Mouse (Mus musculus) kidney, adult 18-20 months (tissue): ENCODE measurements around the gene Rasal2.
"Not testable (repeated sequence)": the region's sequence is repeated elsewhere in the genome, so short reads cannot be mapped to it uniquely, and the experiment has no call there.

Source experiments
- DNase-seq: peaks from one replicate; pipeline ENCODE4 v3.0.0; 2021

Rasal2 gene

DNA sequence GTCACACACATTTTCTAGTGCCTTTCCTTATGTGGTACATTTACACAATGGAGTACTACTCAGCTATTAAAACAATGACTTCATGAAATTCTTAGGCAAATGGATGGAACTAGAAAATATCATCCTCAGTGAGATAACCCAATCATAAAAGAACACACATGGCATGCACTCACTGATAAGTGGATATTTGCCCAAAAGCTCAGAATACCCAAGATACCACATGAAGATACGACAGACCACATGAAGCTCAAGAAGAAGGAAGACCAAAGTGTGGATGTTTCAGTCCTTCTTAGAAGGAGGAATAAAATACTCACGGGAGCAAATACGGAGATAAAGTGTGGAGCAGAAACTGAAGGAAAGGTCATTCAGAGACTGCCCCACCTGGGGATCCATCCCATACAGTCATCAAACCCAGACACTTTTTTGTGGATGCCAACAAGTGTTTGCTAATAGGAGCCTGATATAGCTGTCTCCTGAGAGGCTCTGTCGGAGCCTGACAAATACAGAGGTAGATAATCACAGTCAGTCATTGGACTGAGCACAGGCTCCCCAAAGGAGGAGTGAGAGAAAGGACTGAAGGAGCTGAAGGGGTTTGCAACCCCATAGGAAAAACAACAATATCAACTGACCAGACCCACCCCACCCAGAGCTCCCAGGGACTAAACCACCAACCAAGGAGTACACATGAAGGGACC is 175.6 kb downstream of the Rasal2 start:
- DNase-seq = not testable (repeated sequence)

DNA sequence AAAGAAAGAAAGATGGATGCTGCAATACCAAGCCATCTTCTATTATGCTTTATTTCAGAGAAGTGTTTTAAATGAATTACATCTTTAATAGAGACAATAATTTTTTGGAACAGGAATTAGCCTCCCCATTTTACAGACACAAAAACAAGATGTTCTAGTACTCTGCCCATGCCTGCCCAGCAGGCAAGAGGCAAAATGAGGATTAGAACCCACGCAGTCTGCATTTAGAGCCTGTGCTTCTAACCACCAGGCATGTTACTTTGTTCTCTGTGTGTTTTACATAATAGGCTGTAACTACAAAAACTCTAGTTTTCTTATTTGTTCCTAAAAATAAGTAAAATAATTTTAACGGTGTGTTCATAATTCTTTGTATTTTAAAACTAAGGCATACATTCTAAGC is 178.9 kb downstream of the Rasal2 start:
- DNase-seq = no peak

DNA sequence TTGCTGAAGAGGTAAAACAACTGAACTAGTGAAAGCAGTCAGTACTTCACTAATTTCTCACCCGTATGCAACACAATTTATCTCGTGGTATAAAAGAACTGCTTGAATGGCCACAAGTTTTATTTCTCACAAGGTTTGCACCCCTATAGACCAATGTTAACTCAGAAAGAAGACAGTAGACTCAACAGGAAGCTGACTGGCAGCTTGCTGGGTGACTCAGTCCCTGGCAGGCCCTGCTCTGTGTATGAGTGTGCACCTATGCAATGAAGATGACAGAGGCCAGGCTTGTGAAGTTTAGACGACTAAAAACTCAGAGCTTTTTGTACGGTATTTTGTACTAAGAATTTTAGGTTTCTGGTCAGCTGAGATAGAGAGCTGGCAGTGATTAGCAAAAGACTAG is 180.0 kb downstream of the Rasal2 start:
- no peak for DNase-seq

- no peak for DNase-seq
These were observed 181.4 kb downstream of the Rasal2 start for GRCm38 (mm10) chr1:157231016-157231415.

DNA sequence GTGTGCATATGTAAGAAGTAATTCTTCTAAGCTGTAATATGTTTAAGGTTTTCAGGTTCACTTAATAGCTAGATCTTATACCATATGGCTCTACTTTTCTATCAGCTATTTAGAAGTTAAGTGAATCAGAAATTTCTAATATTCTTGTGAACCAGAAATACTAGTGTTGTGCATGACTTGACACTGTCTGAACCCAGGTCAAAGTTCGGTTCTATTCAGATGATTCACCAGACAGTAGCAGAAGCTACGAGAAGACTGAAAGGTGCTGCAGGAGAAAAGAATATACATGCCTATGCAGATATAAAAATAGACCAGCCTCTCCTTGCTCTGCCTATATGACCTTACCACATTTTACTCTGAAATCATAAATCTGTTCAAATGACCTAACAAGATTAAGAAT is 182.0 kb downstream of the Rasal2 start:
- DNase-seq = no peak

DNA sequence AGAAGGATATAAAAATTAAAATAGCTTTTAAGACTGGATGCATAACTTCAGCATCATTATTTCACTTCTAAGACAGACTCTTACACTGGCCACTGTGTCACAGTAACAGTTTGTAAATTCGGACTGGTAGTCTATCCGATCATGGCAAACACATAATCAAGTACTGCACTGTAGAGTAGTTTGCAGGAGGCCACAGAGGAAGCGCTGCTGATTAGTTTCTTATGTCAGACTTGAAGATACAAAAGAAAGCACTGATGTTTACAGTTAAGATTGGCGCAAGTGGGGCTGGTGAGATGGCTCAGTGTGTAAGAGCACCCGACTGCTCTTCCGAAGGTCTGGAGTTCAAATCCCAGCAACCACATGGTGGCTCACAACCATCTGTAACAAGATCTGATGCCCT is 187.4 kb downstream of the Rasal2 start:
- DNase-seq = no peak

- DNase-seq = no peak
These were observed 191.5 kb downstream of the Rasal2 start for GRCm38 (mm10) chr1:157220910-157221309.

DNA sequence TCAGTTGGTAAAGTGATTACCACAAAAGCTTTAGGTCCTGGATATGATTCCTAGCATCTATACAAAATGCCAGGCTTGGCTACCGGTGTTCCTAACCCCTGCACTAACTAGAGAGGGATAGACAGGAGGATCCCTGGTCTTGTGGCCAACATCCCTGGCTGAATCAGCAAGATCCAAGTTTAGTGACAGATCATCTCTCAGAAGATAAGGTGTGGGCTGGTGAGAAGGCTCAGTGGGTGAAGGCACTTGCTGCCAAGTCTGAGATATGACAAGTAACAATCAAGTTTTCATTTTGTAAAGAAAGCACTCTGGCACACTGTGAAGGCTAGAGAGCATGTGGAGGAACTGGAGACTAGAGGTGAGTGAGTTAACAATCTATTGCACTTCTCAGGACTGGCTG is 191.9 kb downstream of the Rasal2 start:
- DNase-seq = no peak

- no peak for DNase-seq
These were observed 203.6 kb downstream of the Rasal2 start for GRCm38 (mm10) chr1:157208754-157209153.

GRCm38 (mm10) chr1:157205685-157206084 is 206.7 kb downstream of the Rasal2 start:
- DNase-seq = no peak

DNA sequence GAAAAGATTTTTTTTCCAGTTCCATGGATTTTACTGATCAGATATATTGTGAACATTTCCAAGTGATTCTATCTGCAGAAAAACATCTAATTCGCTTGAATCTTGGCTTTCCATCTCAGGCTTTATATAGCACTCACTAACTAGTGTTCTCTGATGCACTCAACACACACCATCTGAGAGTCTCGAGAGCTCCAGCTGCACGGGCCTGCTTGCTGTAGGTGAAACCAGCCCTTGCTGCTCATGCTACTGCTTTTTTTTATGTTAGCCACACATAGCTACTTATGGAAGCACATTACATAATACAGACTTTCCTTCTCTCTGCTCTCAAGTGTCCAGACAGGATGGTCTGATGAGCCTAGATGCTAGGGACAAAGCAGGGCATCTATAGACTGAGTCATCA is 229.4 kb downstream of the Rasal2 start:
- DNase-seq = no peak

- DNase-seq = no peak
These were observed 230.0 kb downstream of the Rasal2 start for GRCm38 (mm10) chr1:157182431-157182830.

DNA sequence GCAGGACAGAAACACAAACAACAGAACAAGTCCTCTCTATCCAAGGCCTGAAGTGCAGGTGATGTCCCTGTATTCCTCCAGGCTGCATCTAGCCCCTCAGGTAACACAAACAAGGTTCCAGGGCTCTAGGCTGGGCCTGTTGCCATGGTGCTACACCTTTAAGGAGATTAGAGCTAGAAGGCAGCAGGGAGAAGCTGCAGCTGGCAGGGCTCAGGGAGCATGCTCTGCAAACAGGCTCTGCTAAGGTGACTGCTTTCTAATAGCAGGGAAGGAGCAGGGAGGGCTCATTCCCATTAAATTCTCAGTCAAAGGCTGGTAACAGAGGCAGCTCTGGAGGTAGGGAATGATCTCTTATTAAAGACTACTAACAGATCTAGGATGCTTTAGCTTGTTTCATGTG is 231.3 kb downstream of the Rasal2 start:
- no peak for DNase-seq

- DNase-seq = no peak
These were observed 233.2 kb downstream of the Rasal2 start for GRCm38 (mm10) chr1:157178988-157179764.

DNA sequence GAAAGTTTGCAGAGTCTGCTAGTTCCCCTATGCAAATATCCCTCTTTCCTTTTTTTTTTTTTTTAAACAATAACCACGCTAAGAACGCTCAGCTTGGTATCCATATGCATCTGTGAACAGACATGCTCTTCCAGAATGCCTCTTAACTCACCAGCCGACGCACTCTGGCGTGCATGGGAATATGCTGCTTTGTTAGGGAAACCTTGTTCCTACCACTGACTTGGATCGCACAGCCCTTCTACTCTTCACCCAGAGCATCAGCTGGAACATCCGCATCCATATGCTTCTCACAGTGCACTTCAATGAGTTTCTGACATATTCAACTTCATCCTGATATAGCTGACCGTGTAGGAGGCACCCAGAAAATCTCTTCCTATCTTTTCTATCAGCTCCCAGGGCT is 243.1 kb downstream of the Rasal2 start:
- no peak for DNase-seq

DNA sequence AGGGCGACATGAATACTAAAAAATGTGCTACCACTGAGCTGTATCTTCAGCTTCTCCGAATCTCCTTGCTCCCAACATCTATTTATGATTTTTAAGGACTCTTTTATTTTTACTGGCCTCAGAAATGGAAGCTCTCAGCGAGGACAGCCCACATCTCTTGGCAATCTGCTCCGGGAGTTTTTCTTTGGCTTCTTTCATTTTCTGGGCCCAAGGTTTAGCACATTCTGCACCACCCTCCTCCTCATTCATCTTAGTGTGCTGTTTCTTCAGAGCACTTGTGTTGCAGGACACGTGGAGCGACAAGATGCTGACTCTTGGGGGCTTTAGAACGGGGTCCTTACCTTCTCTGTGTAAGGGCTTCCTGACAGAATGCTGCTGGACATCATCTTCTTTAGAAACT is 243.5 kb downstream of the Rasal2 start:
- no peak for DNase-seq

- DNase-seq = no peak
These were observed 258.6 kb downstream of the Rasal2 start for GRCm38 (mm10) chr1:157153781-157154180.

DNA sequence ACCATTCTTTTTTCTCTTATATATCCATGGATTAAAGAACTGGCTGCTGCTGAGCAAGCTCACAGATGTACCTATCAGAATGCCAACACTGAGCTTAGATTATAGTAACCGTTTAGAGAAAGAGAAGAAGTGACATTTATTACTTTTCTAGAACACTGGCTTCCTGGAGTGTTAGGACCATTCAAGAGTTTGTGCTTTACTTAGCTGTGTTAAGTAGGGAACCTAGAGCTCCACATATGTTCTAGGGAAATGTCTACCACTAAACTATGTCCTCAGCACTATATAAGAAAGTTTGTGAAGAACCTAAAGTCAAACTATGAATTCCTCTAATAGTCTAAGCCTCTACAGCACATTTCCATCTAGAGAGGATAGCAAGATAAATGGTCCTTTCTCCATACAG is 262.3 kb downstream of the Rasal2 start:
- no peak for DNase-seq

GRCm38 (mm10) chr1:157144621-157145020 is 267.8 kb downstream of the Rasal2 start:
- no peak for DNase-seq

DNA sequence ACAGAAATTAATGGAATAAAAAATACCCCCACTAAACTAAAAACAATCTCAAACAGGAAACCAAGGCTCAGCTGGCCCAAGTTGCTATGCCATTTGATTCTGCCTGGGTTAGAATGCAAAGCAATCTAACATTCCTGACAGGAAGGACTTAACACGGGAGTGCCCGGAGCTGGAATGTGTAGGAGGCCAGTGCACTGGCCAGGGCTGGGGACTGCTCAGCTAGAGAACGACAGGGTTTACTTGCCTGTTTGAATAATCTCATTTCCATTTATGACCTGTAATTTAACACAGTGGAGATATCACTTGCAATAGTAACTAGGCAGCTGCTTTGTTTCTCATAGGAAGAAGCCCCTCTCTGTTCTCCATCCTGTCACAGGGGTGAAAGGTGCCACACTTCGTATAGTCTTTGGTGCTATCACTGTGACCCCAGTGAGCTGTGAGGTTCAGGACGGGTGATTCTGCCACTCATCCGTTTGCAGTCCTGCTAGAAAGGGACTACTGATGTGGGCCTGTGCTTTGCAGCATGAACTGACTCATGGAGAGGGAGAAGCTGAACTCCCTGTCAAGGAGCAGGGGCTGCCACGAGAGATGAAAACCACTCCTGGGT is 269.0 kb downstream of the Rasal2 start:
- no peak for DNase-seq

DNA sequence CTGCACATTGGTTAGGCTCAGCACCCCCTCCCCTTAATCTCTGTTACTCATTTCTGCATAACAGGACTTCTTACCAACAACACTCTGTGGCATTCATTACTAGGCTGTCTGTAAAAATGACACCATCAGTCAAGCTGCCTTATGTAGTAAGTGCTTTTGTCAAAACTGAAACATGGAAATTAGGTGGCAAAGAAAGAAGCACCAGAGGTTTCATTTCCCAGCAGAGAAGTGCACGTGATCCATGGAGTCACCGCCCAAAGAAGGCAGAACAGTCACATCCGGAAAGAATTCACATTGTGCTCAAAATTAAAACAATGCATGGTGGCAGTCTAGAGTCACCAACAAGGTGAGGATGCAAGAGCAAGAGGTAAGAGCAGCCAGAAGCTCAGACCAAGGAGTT is 271.4 kb downstream of the Rasal2 start:
- no peak for DNase-seq

GRCm38 (mm10) chr1:157137854-157138241 is 274.5 kb downstream of the Rasal2 start:
- DNase-seq = no peak

- peak; percentile 5 for DNase-seq
These were observed 275.1 kb downstream of the Rasal2 start for GRCm38 (mm10) chr1:157137132-157137853.

DNA sequence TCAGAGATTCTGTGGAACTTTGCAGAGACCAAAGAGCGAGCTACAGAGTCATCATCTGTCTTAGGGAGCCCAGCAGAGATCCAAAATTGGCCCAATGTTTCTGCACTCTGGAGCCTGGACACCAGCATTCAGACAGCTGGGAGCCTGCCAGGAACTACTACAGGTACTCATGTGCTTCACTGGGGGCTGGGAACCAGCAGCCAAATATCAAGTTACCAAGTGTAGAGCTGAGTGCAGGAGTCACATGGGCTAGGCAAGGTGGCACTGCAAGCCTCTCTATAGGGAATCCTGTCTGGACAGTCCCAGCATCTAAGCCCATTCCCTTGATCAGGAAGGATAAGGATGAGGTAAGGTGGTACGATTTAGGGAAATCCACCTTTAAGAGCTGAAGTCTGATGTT is 284.2 kb downstream of the Rasal2 start:
- no peak for DNase-seq
